Mouse (Mus musculus): Measurements from ENCODE around the gene Ighmbp2. TPM values are rescaled to one million over a fixed set of nuclear protein-coding genes. Genes with fewer than 3 reads are reported as not detected.

The Ighmbp2 gene
- polyA plus RNA-seq, 1 experiment from 2014 or later: 4.8 TPM

- no peak overlapping the region for H3K9ac ChIP-seq (ENCODE audit: low read length)
- WGBS: 88% methylated on average over 3 of the region's 3 CpGs
- no peaks in the 10 kb centered on the region for H3K27me3 ChIP-seq (ENCODE audit: control insufficient read depth, insufficient read depth, low read length)
- H3K4me2 ChIP-seq (ENCODE audit: low read length): no peak overlapping the region
- no peak overlapping the region for H3K4me3 ChIP-seq (ENCODE audit: control insufficient read depth in 1 of 2, insufficient read depth in 1 of 2, low read depth in 1 of 2, low read length in 2 of 2)
- H3K4me1 ChIP-seq (ENCODE audit: control insufficient read depth in 2 of 2, insufficient read depth in 2 of 2, low read length in 2 of 2): no peaks in the 10 kb centered on the region
- ATAC-seq (ENCODE audit: insufficient number of reproducible peaks, insufficient read depth, low FRiP score, low read depth): no peak
- peaks cover 89% of the 10 kb centered on the region for H3K36me3 ChIP-seq (ENCODE audit: control insufficient read depth, insufficient read depth, low read length)
- no peaks in the 10 kb centered on the region for H3K9me3 ChIP-seq (ENCODE audit: control insufficient read depth, low read length)
- no peak overlapping the region for H3K27ac ChIP-seq (replicated peaks in 1 of 2; ENCODE audit: control insufficient read depth in 1 of 2, insufficient read depth in 1 of 2, low read depth in 2 of 2, low read length in 2 of 2)
Observed at GRCm38 (mm10) chr19:3275744-3276365, 7.0 kb downstream of the Ighmbp2 start.

- H3K27me3 ChIP-seq (ENCODE audit: control insufficient read depth, insufficient read depth, low read length): no peaks in the 10 kb centered on the region
- no peak overlapping the region for H3K27ac ChIP-seq (replicated peaks in 1 of 2; ENCODE audit: control insufficient read depth in 1 of 2, insufficient read depth in 1 of 2, low read depth in 2 of 2, low read length in 2 of 2)
- no peak overlapping the region for H3K4me3 ChIP-seq (ENCODE audit: control insufficient read depth in 1 of 2, insufficient read depth in 1 of 2, low read depth in 1 of 2, low read length in 2 of 2)
- ATAC-seq (ENCODE audit: insufficient number of reproducible peaks, insufficient read depth, low FRiP score, low read depth): no peak
- H3K9me3 ChIP-seq (ENCODE audit: control insufficient read depth, low read length): no peaks in the 10 kb centered on the region
- H3K4me2 ChIP-seq (ENCODE audit: low read length): no peak overlapping the region
- peaks cover 96% of the 10 kb centered on the region for H3K36me3 ChIP-seq (ENCODE audit: control insufficient read depth, insufficient read depth, low read length)
- no peak overlapping the region for H3K9ac ChIP-seq (ENCODE audit: low read length)
- H3K4me1 ChIP-seq (ENCODE audit: control insufficient read depth in 2 of 2, insufficient read depth in 2 of 2, low read length in 2 of 2): no peaks in the 10 kb centered on the region
- WGBS: 87% methylated on average over 9 of the region's 9 CpGs
Observed at GRCm38 (mm10) chr19:3273331-3273730, 9.5 kb downstream of the Ighmbp2 start.

GRCm38 (mm10) chr19:3271366-3271765, 11.5 kb downstream of the Ighmbp2 start:
- Histone ChIP-seq H3K9me3 (ENCODE audit: control insufficient read depth, low read length) (no peaks in the 10 kb centered on the region), H3K4me1 (ENCODE audit: control insufficient read depth in 2 of 2, insufficient read depth in 2 of 2, low read length in 2 of 2) (no peaks in the 10 kb centered on the region), H3K9ac (ENCODE audit: low read length) (no peak overlapping the region), H3K27ac (replicated peaks in 1 of 2; ENCODE audit: control insufficient read depth in 1 of 2, insufficient read depth in 1 of 2, low read depth in 2 of 2, low read length in 2 of 2) (no peak overlapping the region), H3K4me2 (ENCODE audit: low read length) (no peak overlapping the region), H3K4me3 (ENCODE audit: control insufficient read depth in 1 of 2, insufficient read depth in 1 of 2, low read depth in 1 of 2, low read length in 2 of 2) (no peak overlapping the region), H3K36me3 (ENCODE audit: control insufficient read depth, insufficient read depth, low read length) (peaks cover 96% of the 10 kb centered on the region), H3K27me3 (ENCODE audit: control insufficient read depth, insufficient read depth, low read length) (no peaks in the 10 kb centered on the region)
- 86% methylated on average over 6 of the region's 6 CpGs for WGBS
- no peak for ATAC-seq (ENCODE audit: insufficient number of reproducible peaks, insufficient read depth, low FRiP score, low read depth)

- Histone ChIP-seq H3K27ac (replicated peaks in 1 of 2; ENCODE audit: control insufficient read depth in 1 of 2, insufficient read depth in 1 of 2, low read depth in 2 of 2, low read length in 2 of 2) (no peak overlapping the region), H3K36me3 (ENCODE audit: control insufficient read depth, insufficient read depth, low read length) (peaks cover 100% of the 10 kb centered on the region), H3K4me1 (ENCODE audit: control insufficient read depth in 2 of 2, insufficient read depth in 2 of 2, low read length in 2 of 2) (no peaks in the 10 kb centered on the region), H3K9ac (ENCODE audit: low read length) (no peak overlapping the region), H3K4me2 (ENCODE audit: low read length) (no peak overlapping the region), H3K4me3 (ENCODE audit: control insufficient read depth in 1 of 2, insufficient read depth in 1 of 2, low read depth in 1 of 2, low read length in 2 of 2) (no peak overlapping the region), H3K27me3 (ENCODE audit: control insufficient read depth, insufficient read depth, low read length) (no peaks in the 10 kb centered on the region), H3K9me3 (ENCODE audit: control insufficient read depth, low read length) (no peaks in the 10 kb centered on the region)
- 95% methylated on average over 6 of the region's 6 CpGs for WGBS
- no peak for ATAC-seq (ENCODE audit: insufficient number of reproducible peaks, insufficient read depth, low FRiP score, low read depth)
Observed at GRCm38 (mm10) chr19:3269803-3270202, 13.0 kb downstream of the Ighmbp2 start.

- WGBS: 87% methylated on average over 9 of the region's 9 CpGs
Observed at GRCm38 (mm10) chr19:3269279-3269678, 13.5 kb downstream of the Ighmbp2 start.

GRCm38 (mm10) chr19:3268218-3268980, 14.4 kb downstream of the Ighmbp2 start:
- WGBS: 95% methylated on average over 17 of the region's 17 CpGs
- Histone ChIP-seq H3K9me3 (ENCODE audit: control insufficient read depth, low read length) (no peaks in the 10 kb centered on the region), H3K4me2 (ENCODE audit: low read length) (no peak overlapping the region), H3K27me3 (ENCODE audit: control insufficient read depth, insufficient read depth, low read length) (no peaks in the 10 kb centered on the region), H3K4me1 (ENCODE audit: control insufficient read depth in 2 of 2, insufficient read depth in 2 of 2, low read length in 2 of 2) (no peaks in the 10 kb centered on the region), H3K9ac (ENCODE audit: low read length) (no peak overlapping the region), H3K27ac (replicated peaks in 1 of 2; ENCODE audit: control insufficient read depth in 1 of 2, insufficient read depth in 1 of 2, low read depth in 2 of 2, low read length in 2 of 2) (no peak overlapping the region), H3K36me3 (ENCODE audit: control insufficient read depth, insufficient read depth, low read length) (peaks cover 100% of the 10 kb centered on the region), H3K4me3 (ENCODE audit: control insufficient read depth in 1 of 2, insufficient read depth in 1 of 2, low read depth in 1 of 2, low read length in 2 of 2) (no peak overlapping the region)
- ATAC-seq (ENCODE audit: insufficient number of reproducible peaks, insufficient read depth, low FRiP score, low read depth): no peak

More at GRCm38 (mm10) chr19:3269279-3269678, 13.5 kb downstream of the Ighmbp2 start:
- H3K9ac ChIP-seq (ENCODE audit: low read length): no peak overlapping the region
- H3K9me3 ChIP-seq (ENCODE audit: control insufficient read depth, low read length): no peaks in the 10 kb centered on the region
- no peak overlapping the region for H3K27ac ChIP-seq (replicated peaks in 1 of 2; ENCODE audit: control insufficient read depth in 1 of 2, insufficient read depth in 1 of 2, low read depth in 2 of 2, low read length in 2 of 2)
- no peak overlapping the region for H3K4me2 ChIP-seq (ENCODE audit: low read length)
- no peaks in the 10 kb centered on the region for H3K4me1 ChIP-seq (ENCODE audit: control insufficient read depth in 2 of 2, insufficient read depth in 2 of 2, low read length in 2 of 2)
- no peaks in the 10 kb centered on the region for H3K27me3 ChIP-seq (ENCODE audit: control insufficient read depth, insufficient read depth, low read length)
- ATAC-seq (ENCODE audit: insufficient number of reproducible peaks, insufficient read depth, low FRiP score, low read depth): no peak
- peaks cover 100% of the 10 kb centered on the region for H3K36me3 ChIP-seq (ENCODE audit: control insufficient read depth, insufficient read depth, low read length)
- no peak overlapping the region for H3K4me3 ChIP-seq (ENCODE audit: control insufficient read depth in 1 of 2, insufficient read depth in 1 of 2, low read depth in 1 of 2, low read length in 2 of 2)

- Histone ChIP-seq H3K27me3 (ENCODE audit: control insufficient read depth, insufficient read depth, low read length) (no peaks in the 10 kb centered on the region), H3K4me3 (ENCODE audit: control insufficient read depth in 1 of 2, insufficient read depth in 1 of 2, low read depth in 1 of 2, low read length in 2 of 2) (no peak overlapping the region), H3K9ac (ENCODE audit: low read length) (no peak overlapping the region), H3K9me3 (ENCODE audit: control insufficient read depth, low read length) (no peaks in the 10 kb centered on the region), H3K27ac (replicated peaks in 1 of 2; ENCODE audit: control insufficient read depth in 1 of 2, insufficient read depth in 1 of 2, low read depth in 2 of 2, low read length in 2 of 2) (no peak overlapping the region), H3K36me3 (ENCODE audit: control insufficient read depth, insufficient read depth, low read length) (peaks cover 96% of the 10 kb centered on the region), H3K4me1 (ENCODE audit: control insufficient read depth in 2 of 2, insufficient read depth in 2 of 2, low read length in 2 of 2) (no peaks in the 10 kb centered on the region), H3K4me2 (ENCODE audit: low read length) (no peak overlapping the region)
- no peak for ATAC-seq (ENCODE audit: insufficient number of reproducible peaks, insufficient read depth, low FRiP score, low read depth)
- WGBS: 91% methylated on average over 4 of the region's 4 CpGs
Observed at GRCm38 (mm10) chr19:3267340-3267739, 15.5 kb downstream of the Ighmbp2 start.
